Mouse (Mus musculus) intestine, postnatal 0 days (tissue): Measurements from ENCODE around the gene Veph1. TPM values are rescaled to one million over a fixed set of nuclear protein-coding genes. Genes with fewer than 3 reads are reported as not detected.
A peak's percentile ranks its signal among the peaks of the same experiment; 100 is the strongest.

Source experiments
- ATAC-seq: fragments of 200-750 bp; cut with Nextera tagmentation; 2 replicates; pipeline ENCODE4 v1.8.0; 2017; ENCODE audit warnings: mild to moderate bottlenecking, moderate TSS enrichment, moderate library complexity
- H3K27ac ChIP-seq: fragments of 300-500 bp; sonication (generic); 2 replicates; pipeline ENCODE4 v1.5.1; 2014; ENCODE audit warnings: mild to moderate bottlenecking, low read depth, low read length, moderate library complexity
- H3K27me3 ChIP-seq: fragments of 300-500 bp; sonication (generic); replicated peaks from 2 replicates; pipeline ENCODE4 v1.6.1; 2014; ENCODE audit warnings: low read length, mixed read lengths; ENCODE audit not compliant: control insufficient read depth, insufficient read depth
- H3K36me3 ChIP-seq: fragments of 300-500 bp; sonication (generic); 2 replicates; pipeline ENCODE4 v1.6.1; 2014; ENCODE audit warnings: mild to moderate bottlenecking, moderate library complexity; ENCODE audit not compliant: control insufficient read depth, insufficient read depth
- H3K4me1 ChIP-seq: fragments of 300-500 bp; sonication (generic); replicated peaks from 2 replicates; pipeline ENCODE4 v1.6.1; 2014; ENCODE audit warnings: antibody characterized with exemption, low read length, mixed read lengths; ENCODE audit not compliant: control insufficient read depth, insufficient read depth
- H3K4me2 ChIP-seq: fragments of 300-500 bp; sonication (generic); replicated peaks from 2 replicates; pipeline ENCODE4 v1.6.1; 2014; ENCODE audit warnings: low read depth, mild to moderate bottlenecking, moderate library complexity
- H3K4me3 ChIP-seq: fragments of 300-500 bp; sonication (generic); 2 replicates; pipeline ENCODE4 v1.5.1; 2014; ENCODE audit warnings: low read depth, low read length
- H3K9ac ChIP-seq: fragments of 300-500 bp; sonication (generic); 2 replicates; pipeline ENCODE4 v1.6.1; 2014; ENCODE audit warnings: mild to moderate bottlenecking, low read depth, low read length
- H3K9me3 ChIP-seq: fragments of 300-500 bp; sonication (generic); 2 replicates; pipeline ENCODE4 v1.6.1; 2016; ENCODE audit warnings: mixed run types; ENCODE audit not compliant: control insufficient read depth
- CTCF ChIP-seq: sonication (generic); IDR thresholded peaks from 2 replicates; pipeline ENCODE4 v1.5.1; 2016; ENCODE audit warnings: low read depth, mild to moderate bottlenecking, control low read depth, antibody characterized with exemption, moderate library complexity
- WGBS: fragments of 180-500 bp; shearing (Covaris S2); extraction: QIAGEN DNeasy Blood & Tissue Kit; methylation state at CpG from one replicate; pipeline ENCODE4 v1.1.7; 2014; 5-methylcytosine and 5-hydroxymethylcytosine counted together
- polyA plus RNA-seq: library from polyadenylated mRNA; unstranded; fragments of >200 nt; fragmentation: Nextera tagmentation; extraction: Ambion mirVana; gene quantifications from 2 replicates; pipeline ENCODE4 v1.2.1, GENCODE M21; 2015

Gene Veph1
- polyA plus RNA-seq, 1 experiment from 2014 or later, result not detected

GRCm38 (mm10) chr3:66079886-66080285, 216.8 kb downstream of the Veph1 start:
- H3K9ac ChIP-seq, result no peak overlapping the region
- no peak overlapping the region for H3K27ac ChIP-seq
- TF ChIP-seq CTCF, result no peak
- H3K4me2 ChIP-seq, result no peak overlapping the region
- ATAC-seq, result no peak
- H3K4me3 ChIP-seq, result no peak overlapping the region
- no peaks in the 10 kb centered on the region for H3K36me3 ChIP-seq
- H3K27me3 ChIP-seq, result no peaks in the 10 kb centered on the region
- WGBS, result 80% methylated on average over 4 of the region's 4 CpGs
- H3K9me3 ChIP-seq, result no peaks in the 10 kb centered on the region
- H3K4me1 ChIP-seq, result no peaks in the 10 kb centered on the region

DNA sequence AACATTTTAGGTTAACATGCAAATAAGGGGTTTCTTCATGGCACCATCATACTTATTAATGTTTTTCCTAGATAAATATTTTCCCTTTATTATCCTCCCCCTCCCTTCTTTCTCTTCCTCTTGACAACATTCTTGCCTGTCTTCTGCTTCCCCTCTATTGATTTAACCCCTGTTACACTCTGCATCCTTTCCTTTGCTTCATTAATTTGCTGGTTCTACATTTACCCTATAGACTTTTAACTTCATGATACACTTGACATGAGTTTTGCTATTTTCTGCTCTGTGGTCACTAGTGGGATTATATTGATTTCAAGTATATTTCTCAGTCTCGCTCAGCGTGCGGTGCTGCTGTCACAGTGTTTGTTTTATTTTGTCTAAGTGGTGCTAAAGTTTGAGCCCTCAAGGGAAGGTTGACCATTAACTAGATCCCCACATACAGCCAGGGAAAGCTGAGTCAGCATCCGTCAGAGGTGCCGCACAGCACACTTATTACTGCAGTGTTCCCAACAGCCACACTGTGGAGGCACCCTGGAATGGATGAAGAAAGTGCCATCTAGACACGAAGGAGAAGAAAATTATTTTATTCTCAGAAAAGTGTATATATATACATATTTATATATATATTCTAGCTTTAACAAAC, 217.6 kb downstream of the Veph1 start:
- Histone ChIP-seq H3K36me3 (no peaks in the 10 kb centered on the region), H3K27me3 (no peaks in the 10 kb centered on the region), H3K4me1 (no peaks in the 10 kb centered on the region), H3K9ac (no peak overlapping the region), H3K4me3 (no peak overlapping the region), H3K27ac (no peak overlapping the region), H3K4me2 (no peak overlapping the region), H3K9me3 (no peaks in the 10 kb centered on the region)
- WGBS, result 27% methylated on average over 6 of the region's 6 CpGs
- TF ChIP-seq CTCF, result no peak
- ATAC-seq, result no peak

- ATAC-seq, result no peak
- Histone ChIP-seq H3K27ac (no peak overlapping the region), H3K9ac (no peak overlapping the region), H3K4me3 (no peak overlapping the region), H3K9me3 (no peaks in the 10 kb centered on the region), H3K36me3 (no peaks in the 10 kb centered on the region), H3K27me3 (no peaks in the 10 kb centered on the region), H3K4me2 (no peak overlapping the region), H3K4me1 (no peaks in the 10 kb centered on the region)
- 86% methylated on average over 23 of the region's 23 CpGs for WGBS
- no peak for TF ChIP-seq CTCF
Observed at GRCm38 (mm10) chr3:66078026-66078721, 218.5 kb downstream of the Veph1 start.

DNA sequence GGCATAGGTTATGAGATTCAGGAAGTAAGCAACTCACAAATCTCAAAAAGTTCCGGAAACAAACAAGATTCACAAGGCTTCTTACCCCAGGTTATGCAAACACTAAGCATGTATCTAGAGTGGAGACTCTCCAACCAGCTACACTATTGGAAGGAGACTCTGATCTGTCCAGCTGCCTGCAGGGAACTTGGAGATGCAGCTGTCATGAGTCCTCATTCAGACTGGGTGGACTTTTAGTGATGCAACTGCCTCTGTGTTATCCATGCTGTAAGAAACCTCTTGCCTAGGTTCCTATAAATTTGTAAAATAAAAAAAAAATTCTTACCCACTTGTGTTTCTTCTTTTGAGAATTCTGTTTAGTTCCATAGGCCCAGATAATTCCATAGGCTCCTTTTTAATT, 226.4 kb downstream of the Veph1 start:
- Histone ChIP-seq H3K27me3 (no peaks in the 10 kb centered on the region), H3K4me2 (no peak overlapping the region), H3K36me3 (no peaks in the 10 kb centered on the region), H3K9me3 (no peaks in the 10 kb centered on the region), H3K4me1 (no peaks in the 10 kb centered on the region), H3K4me3 (no peak overlapping the region), H3K9ac (no peak overlapping the region), H3K27ac (no peak overlapping the region)
- TF ChIP-seq CTCF, result no peak
- 91% methylated on average over 1 of the region's 1 CpGs for WGBS
- ATAC-seq, result no peak

- H3K4me1 ChIP-seq, result no peaks in the 10 kb centered on the region
- no peak overlapping the region for H3K4me3 ChIP-seq
- no peaks in the 10 kb centered on the region for H3K9me3 ChIP-seq
- no peaks in the 10 kb centered on the region for H3K27me3 ChIP-seq
- no peak for ATAC-seq
- H3K36me3 ChIP-seq, result no peaks in the 10 kb centered on the region
- WGBS, result 44% methylated on average over 6 of the region's 6 CpGs
- no peak overlapping the region for H3K4me2 ChIP-seq
- peak; percentile 36; the same call in 1 of the 2 replicates for TF ChIP-seq CTCF
- no peak overlapping the region for H3K27ac ChIP-seq
- H3K9ac ChIP-seq, result no peak overlapping the region
Observed at GRCm38 (mm10) chr3:66063881-66064280, 232.8 kb downstream of the Veph1 start.

- Histone ChIP-seq H3K27ac (no peak overlapping the region), H3K4me3 (no peak overlapping the region), H3K9me3 (no peaks in the 10 kb centered on the region), H3K36me3 (no peaks in the 10 kb centered on the region), H3K9ac (no peak overlapping the region), H3K4me1 (no peaks in the 10 kb centered on the region), H3K27me3 (no peaks in the 10 kb centered on the region), H3K4me2 (no peak overlapping the region)
- WGBS, result 92% methylated on average over 16 of the region's 16 CpGs
- TF ChIP-seq CTCF, result no peak
- no peak for ATAC-seq
Observed at GRCm38 (mm10) chr3:66056912-66057311, 239.7 kb downstream of the Veph1 start.
